Mouse (Mus musculus): ENCODE measurements at regions not wholly inside any gene's neighbourhood (a gene's known extent, or its start where the extent isn't known, plus 50 kb on each side); places are given as distances from the start of the nearest gene placed in this dataset.

DNA sequence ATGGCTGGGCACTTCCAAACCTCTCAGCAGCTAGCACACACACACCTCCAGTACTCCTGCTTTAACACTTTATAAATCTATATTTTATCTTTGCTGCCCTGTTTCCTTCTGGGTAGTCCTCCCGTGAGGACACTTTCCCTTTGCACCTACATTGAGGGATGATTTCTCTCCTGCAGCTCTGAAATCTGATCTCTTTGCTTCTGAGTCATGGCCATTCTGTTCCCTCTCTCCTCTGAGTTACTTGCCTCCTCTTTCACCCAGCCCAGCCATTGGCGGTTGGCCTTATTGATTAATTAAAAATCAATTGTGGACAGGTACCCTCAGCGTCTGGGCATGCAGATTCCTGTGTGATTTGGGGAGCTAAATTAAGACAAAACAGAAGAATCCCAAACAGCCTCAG is 58.0 kb upstream of the Cxcl12 start:
- no peak for DNase-seq (ENCODE audit: low read depth, low spot score)

DNA sequence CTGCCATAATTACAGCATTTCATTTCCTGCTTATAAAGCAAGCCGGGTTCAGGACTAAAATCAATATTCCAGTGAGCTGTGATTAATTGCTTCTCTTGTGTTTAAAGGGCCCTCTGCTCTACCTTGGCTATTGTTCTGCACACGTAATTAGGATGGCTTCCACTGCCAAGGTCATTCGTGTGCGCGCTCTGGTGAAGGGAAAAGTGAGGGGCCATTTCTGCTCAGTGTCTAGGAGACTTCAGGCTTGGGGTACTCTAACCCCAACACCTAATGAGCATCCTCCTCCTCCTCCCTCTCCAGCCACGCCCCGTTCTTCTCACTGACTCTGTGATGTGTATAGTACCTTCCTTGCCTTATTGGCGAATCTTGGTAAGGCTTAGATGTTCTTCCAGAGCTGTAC is 53.5 kb upstream of the Cxcl12 start:
- no peak for DNase-seq (ENCODE audit: low read depth, low spot score)

GRCm38 (mm10) chr6:117118081-117118480 is 50.3 kb upstream of the Cxcl12 start:
- DNase-seq (ENCODE audit: low read depth, low spot score) = no peak

Measured in R1 (cell line).